Mouse (Mus musculus): ENCODE results near the gene Slc12a8. TPM values are rescaled to one million over a fixed set of nuclear protein-coding genes. Genes with fewer than 3 reads are reported as not detected.

The Slc12a8 gene
- total and polyA plus RNA-seq, 2 experiments from 2014 or later = 1.1 to 2.1 TPM

GRCm38 (mm10) chr16:33641779-33642178 is 124.7 kb downstream of the Slc12a8 start:
- Histone ChIP-seq H3K4me3 (ENCODE audit: low read depth, low read length) (no peak overlapping the region), H3K9me3 (ENCODE audit: low read length) (no peaks in the 10 kb centered on the region), H3K4me2 (ENCODE audit: low read depth) (no peak overlapping the region), H3K9ac (no peak overlapping the region), H3K4me1 (ENCODE audit: insufficient read depth) (no peaks in the 10 kb centered on the region), H3K36me3 (ENCODE audit: insufficient read depth) (no peaks in the 10 kb centered on the region), H3K27ac (ENCODE audit: low read depth, low read length) (no peak overlapping the region), H3K27me3 (ENCODE audit: insufficient read depth, low read length) (no peaks in the 10 kb centered on the region)
- DNase-seq (no peak), ATAC-seq (no peak)
- WGBS = 73% methylated on average over 3 of the region's 3 CpGs
- TF ChIP-seq CTCF (IDR thresholded peaks at IDR 0.05; ENCODE audit: low read depth) = no peak

DNA sequence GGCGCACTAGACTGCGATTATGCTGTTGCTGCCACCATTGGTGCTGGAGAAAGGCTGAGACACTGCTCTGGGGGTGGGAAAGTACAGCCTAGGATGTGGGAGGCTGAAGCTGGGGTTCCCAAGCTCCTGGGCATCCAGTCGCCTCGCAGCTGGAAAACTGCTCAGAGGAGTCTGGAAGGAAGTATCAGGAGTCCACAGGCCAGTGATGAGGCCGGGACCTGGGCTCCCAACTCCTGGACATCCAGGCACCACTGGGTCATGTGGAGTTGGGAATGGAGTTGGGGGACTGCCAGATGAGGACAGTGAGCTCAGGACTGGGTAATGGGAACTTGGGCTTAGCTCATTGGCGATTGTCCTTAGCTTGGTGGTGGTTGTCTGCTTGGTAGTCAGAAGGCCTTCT is 136.0 kb downstream of the Slc12a8 start:
- Histone ChIP-seq H3K4me1 (ENCODE audit: insufficient read depth) (no peaks in the 10 kb centered on the region), H3K36me3 (ENCODE audit: insufficient read depth) (no peaks in the 10 kb centered on the region), H3K27me3 (ENCODE audit: insufficient read depth, low read length) (no peaks in the 10 kb centered on the region), H3K4me2 (ENCODE audit: low read depth) (no peak overlapping the region), H3K9ac (no peak overlapping the region), H3K27ac (ENCODE audit: low read depth, low read length) (no peak overlapping the region), H3K9me3 (ENCODE audit: low read length) (0 out of 2 replicates have a peak, but pooled peaks cover 5% of the 10 kb centered on the region), H3K4me3 (ENCODE audit: low read depth, low read length) (no peak overlapping the region)
- ATAC-seq (no peak), DNase-seq (no peak)
- WGBS = 96% methylated on average over 6 of the region's 6 CpGs
- TF ChIP-seq CTCF (IDR thresholded peaks at IDR 0.05; ENCODE audit: low read depth) = no peak

- no peak overlapping the region for H3K27ac ChIP-seq (ENCODE audit: low read depth, low read length)
- no peak for DNase-seq
- no peak for TF ChIP-seq CTCF (IDR thresholded peaks at IDR 0.05; ENCODE audit: low read depth)
- no peaks in the 10 kb centered on the region for H3K4me1 ChIP-seq (ENCODE audit: insufficient read depth)
- H3K27me3 ChIP-seq (ENCODE audit: insufficient read depth, low read length) = no peaks in the 10 kb centered on the region
- WGBS = 89% methylated on average over 3 of the region's 3 CpGs
- ATAC-seq = no peak
- no peak overlapping the region for H3K4me2 ChIP-seq (ENCODE audit: low read depth)
- no peaks in the 10 kb centered on the region for H3K9me3 ChIP-seq (ENCODE audit: low read length)
- no peak overlapping the region for H3K9ac ChIP-seq
- no peak overlapping the region for H3K4me3 ChIP-seq (ENCODE audit: low read depth, low read length)
- H3K36me3 ChIP-seq (ENCODE audit: insufficient read depth) = no peaks in the 10 kb centered on the region
Measured at GRCm38 (mm10) chr16:33655443-33655842, 138.3 kb downstream of the Slc12a8 start.

DNA sequence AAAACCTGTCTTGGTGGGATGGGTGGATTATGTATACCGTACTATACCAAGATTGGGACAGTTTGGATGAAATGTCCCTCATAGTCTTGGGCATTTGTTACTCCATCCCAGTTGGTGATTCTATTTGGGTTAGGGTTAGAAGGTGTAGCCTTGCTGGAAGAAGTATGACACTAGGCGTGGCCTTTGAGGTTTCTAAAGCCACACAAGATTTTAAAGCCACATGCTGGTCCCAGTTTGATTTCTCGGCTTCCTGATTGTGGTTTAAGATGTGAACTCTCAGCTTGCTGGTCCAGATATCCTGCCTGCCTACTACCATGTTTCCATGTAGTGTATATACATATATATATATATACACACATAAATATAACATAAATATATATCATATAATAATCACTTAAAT is 140.1 kb downstream of the Slc12a8 start:
- no peaks in the 10 kb centered on the region for H3K36me3 ChIP-seq (ENCODE audit: insufficient read depth)
- WGBS = 93% methylated on average over 3 of the region's 3 CpGs
- H3K9ac ChIP-seq = no peak overlapping the region
- TF ChIP-seq CTCF (IDR thresholded peaks at IDR 0.05; ENCODE audit: low read depth) = no peak
- ATAC-seq (no peak), DNase-seq (no peak)
- H3K9me3 ChIP-seq (ENCODE audit: low read length) = no peaks in the 10 kb centered on the region
- H3K4me2 ChIP-seq (ENCODE audit: low read depth) = no peak overlapping the region
- H3K27me3 ChIP-seq (ENCODE audit: insufficient read depth, low read length) = no peaks in the 10 kb centered on the region
- no peak overlapping the region for H3K27ac ChIP-seq (ENCODE audit: low read depth, low read length)
- no peaks in the 10 kb centered on the region for H3K4me1 ChIP-seq (ENCODE audit: insufficient read depth)
- no peak overlapping the region for H3K4me3 ChIP-seq (ENCODE audit: low read depth, low read length)

DNA sequence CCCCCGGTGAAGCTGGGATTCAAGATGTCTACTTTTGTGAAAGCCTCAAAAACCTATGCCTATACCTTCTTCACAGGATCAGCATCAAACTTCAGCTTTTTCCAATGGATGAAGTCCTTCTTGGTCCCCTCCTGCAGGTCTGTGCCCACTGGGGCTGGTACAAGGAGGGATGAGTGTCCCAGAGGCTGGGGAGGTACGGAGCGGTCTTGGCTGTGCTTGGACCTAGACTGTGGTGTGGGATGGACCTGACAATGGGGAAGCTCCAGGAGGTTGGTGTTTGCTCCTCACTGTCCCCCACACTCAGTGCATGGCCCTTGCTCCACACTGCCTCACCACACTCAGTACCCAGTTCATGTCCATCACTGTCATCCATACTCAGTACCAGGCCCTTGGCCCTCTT is 141.0 kb downstream of the Slc12a8 start:
- Histone ChIP-seq H3K4me2 (ENCODE audit: low read depth) (no peak overlapping the region), H3K27ac (ENCODE audit: low read depth, low read length) (no peak overlapping the region), H3K36me3 (ENCODE audit: insufficient read depth) (no peaks in the 10 kb centered on the region), H3K4me3 (ENCODE audit: low read depth, low read length) (no peak overlapping the region), H3K27me3 (ENCODE audit: insufficient read depth, low read length) (no peaks in the 10 kb centered on the region), H3K9ac (no peak overlapping the region), H3K9me3 (ENCODE audit: low read length) (no peaks in the 10 kb centered on the region), H3K4me1 (ENCODE audit: insufficient read depth) (no peaks in the 10 kb centered on the region)
- no peak for ATAC-seq
- DNase-seq = no peak
- no peak for TF ChIP-seq CTCF (IDR thresholded peaks at IDR 0.05; ENCODE audit: low read depth)
- over 99% methylated on average over 3 of the region's 3 CpGs for WGBS

- H3K27me3 ChIP-seq (ENCODE audit: insufficient read depth, low read length) = no peaks in the 10 kb centered on the region
- 77% methylated on average over 5 of the region's 5 CpGs for whole genome bisulfite sequencing
- H3K4me1 ChIP-seq (ENCODE audit: insufficient read depth) = no peaks in the 10 kb centered on the region
- TF ChIP-seq CTCF (IDR thresholded peaks at IDR 0.05; ENCODE audit: low read depth) = no peak
- no peaks in the 10 kb centered on the region for H3K36me3 ChIP-seq (ENCODE audit: insufficient read depth)
- DNase-seq (no peak), ATAC-seq (no peak)
- no peak overlapping the region for H3K9ac ChIP-seq
- no peak overlapping the region for H3K27ac ChIP-seq (ENCODE audit: low read depth, low read length)
- H3K4me3 ChIP-seq (ENCODE audit: low read depth, low read length) = no peak overlapping the region
- H3K9me3 ChIP-seq (ENCODE audit: low read length) = no peaks in the 10 kb centered on the region
- no peak overlapping the region for H3K4me2 ChIP-seq (ENCODE audit: low read depth)
Measured at GRCm38 (mm10) chr16:33659521-33659920, 142.4 kb downstream of the Slc12a8 start.

GRCm38 (mm10) chr16:33660125-33660524 is 143.0 kb downstream of the Slc12a8 start:
- no peak for TF ChIP-seq CTCF (IDR thresholded peaks at IDR 0.05; ENCODE audit: low read depth)
- no peak for DNase-seq
- Histone ChIP-seq H3K27me3 (ENCODE audit: insufficient read depth, low read length) (no peaks in the 10 kb centered on the region), H3K9ac (no peak overlapping the region), H3K4me1 (ENCODE audit: insufficient read depth) (no peaks in the 10 kb centered on the region), H3K4me2 (ENCODE audit: low read depth) (no peak overlapping the region), H3K27ac (ENCODE audit: low read depth, low read length) (no peak overlapping the region), H3K4me3 (ENCODE audit: low read depth, low read length) (no peak overlapping the region), H3K9me3 (ENCODE audit: low read length) (no peaks in the 10 kb centered on the region), H3K36me3 (ENCODE audit: insufficient read depth) (no peaks in the 10 kb centered on the region)
- ATAC-seq = no peak
- 77% methylated on average over 5 of the region's 5 CpGs for WGBS

GRCm38 (mm10) chr16:33662841-33663240 is 145.7 kb downstream of the Slc12a8 start:
- DNase-seq (no peak), ATAC-seq (no peak)
- H3K9ac ChIP-seq = no peak overlapping the region
- no peaks in the 10 kb centered on the region for H3K27me3 ChIP-seq (ENCODE audit: insufficient read depth, low read length)
- TF ChIP-seq CTCF (IDR thresholded peaks at IDR 0.05; ENCODE audit: low read depth) = no peak
- WGBS = 96% methylated on average over 10 of the region's 10 CpGs
- H3K9me3 ChIP-seq (ENCODE audit: low read length) = no peaks in the 10 kb centered on the region
- H3K27ac ChIP-seq (ENCODE audit: low read depth, low read length) = no peak overlapping the region
- H3K4me1 ChIP-seq (ENCODE audit: insufficient read depth) = no peaks in the 10 kb centered on the region
- H3K4me2 ChIP-seq (ENCODE audit: low read depth) = no peak overlapping the region
- H3K4me3 ChIP-seq (ENCODE audit: low read depth, low read length) = no peak overlapping the region
- no peaks in the 10 kb centered on the region for H3K36me3 ChIP-seq (ENCODE audit: insufficient read depth)

Data from forebrain, postnatal 0 days (tissue).